Mouse (Mus musculus) olfactory bulb, adult 2 months (tissue): ENCODE data around the gene Fam57a. TPM values are rescaled to one million over a fixed set of nuclear protein-coding genes. Genes with fewer than 3 reads are reported as not detected.

Experiments used
- H3K27ac ChIP-seq: fragments of 200-500 bp; 2 replicates; pipeline ENCODE4 v1.5.1; 2012; ENCODE audit warnings: low read depth, low read length; ENCODE audit not compliant: insufficient read depth
- H3K4me1 ChIP-seq: fragments of 200-500 bp; 2 replicates; pipeline ENCODE4 v1.6.1; 2012; ENCODE audit warnings: low read length; ENCODE audit not compliant: control insufficient read depth, insufficient read depth
- H3K4me3 ChIP-seq: fragments of 200-500 bp; 2 replicates; pipeline ENCODE4 v1.5.1; 2012; ENCODE audit warnings: mild to moderate bottlenecking, low read depth, low read length, moderate library complexity; ENCODE audit not compliant: insufficient read depth
- CTCF ChIP-seq: fragments of 200-500 bp; IDR thresholded peaks from 2 replicates; pipeline ENCODE4 v1.5.1; 2012; ENCODE audit warnings: low read depth, mild to moderate bottlenecking, low read length, moderate library complexity; ENCODE audit not compliant: insufficient read depth
- POLR2A ChIP-seq: fragments of 200-500 bp; IDR thresholded peaks from 2 replicates; pipeline ENCODE4 v1.6.1; 2012; ENCODE audit warnings: mild to moderate bottlenecking, low read depth, low read length, moderate library complexity; ENCODE audit not compliant: insufficient read depth
- WGBS: fragments of 180-500 bp; shearing (Covaris S2); methylation state at CpG from one replicate; pipeline ENCODE4 v1.1.7; 2018; 5-methylcytosine and 5-hydroxymethylcytosine counted together
- polyA plus RNA-seq: library from polyadenylated mRNA; stranded (reverse); fragments of >200 nt; gene quantifications from 2 replicates; pipeline ENCODE4 v1.2.4, GENCODE M21; 2012; ENCODE audit warnings: low replicate concordance; ENCODE audit not compliant: missing spikeins, insufficient read depth, insufficient read length

The Fam57a gene
- polyA plus RNA-seq, 1 experiment: not detected

DNA sequence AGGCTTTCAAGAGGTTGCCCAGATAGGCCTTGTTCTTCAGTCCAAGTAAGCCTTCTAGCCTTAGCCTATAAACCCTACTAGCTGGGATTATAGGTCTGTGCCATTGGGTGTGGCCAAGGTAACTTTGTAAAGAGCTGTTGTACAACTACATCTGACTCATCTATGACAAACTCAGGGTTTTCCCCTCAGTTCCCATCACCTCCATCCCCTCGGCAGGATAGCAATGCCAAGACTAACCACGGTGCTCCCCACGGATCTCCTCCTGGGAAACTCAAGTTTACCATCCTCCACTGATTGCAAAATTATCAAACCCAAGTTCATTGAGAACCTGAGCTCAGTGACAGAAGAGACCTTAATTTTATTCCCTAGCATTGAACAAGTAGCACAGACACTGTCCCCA, 56.7 kb downstream of the Fam57a start:
- Histone ChIP-seq H3K27ac (no peak overlapping the region), H3K4me1 (no peaks in the 10 kb centered on the region), H3K4me3 (no peak overlapping the region)
- TF ChIP-seq CTCF (no peak), POLR2A (no peak)
- 91% methylated on average over 3 of the region's 3 CpGs for WGBS

DNA sequence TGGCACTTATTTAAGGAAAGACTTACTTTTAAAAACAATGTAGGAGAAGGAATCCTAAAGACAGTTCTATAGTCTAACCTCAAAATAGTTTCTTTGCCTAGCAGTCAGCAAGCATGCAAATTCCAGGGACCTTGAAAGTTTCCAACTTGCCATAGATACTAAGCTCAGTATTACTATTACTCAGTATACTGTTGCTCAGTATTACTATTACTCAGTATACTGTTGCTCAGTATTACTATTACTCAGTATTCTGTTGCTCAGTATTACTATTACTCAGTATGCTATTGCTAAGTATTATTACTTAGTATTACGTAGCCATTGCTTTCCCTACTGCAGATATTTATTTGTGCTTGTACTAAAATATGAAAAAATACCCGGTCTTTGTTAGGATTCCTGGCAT, 60.3 kb downstream of the Fam57a start:
- TF ChIP-seq CTCF: no peak
- TF ChIP-seq POLR2A: no peak
- Histone ChIP-seq H3K27ac (no peak overlapping the region), H3K4me1 (peaks cover 2% of the 10 kb centered on the region; the same call in 1 of the 2 replicates), H3K4me3 (no peak overlapping the region)
- WGBS: 97% methylated on average over 2 of the region's 2 CpGs

GRCm38 (mm10) chr11:76242901-76243810, 63.7 kb downstream of the Fam57a start, which contains the start of the genes Mrm3 and Glod4:
Gene Mrm3, plus strand, starts transcription at chr11:76243715.
Gene Glod4, minus strand, starts transcription at chr11:76243725.
- TF ChIP-seq POLR2A (peak; percentile 74), CTCF (no peak)
- peaks cover 2% of the 10 kb centered on the region; the same call in 1 of the 2 replicates for H3K4me1 ChIP-seq
- H3K27ac ChIP-seq: peak within 1 kb of the TSS; percentile 54; the same call in 1 of the 2 replicates
- H3K4me3 ChIP-seq: peak within 1 kb of the TSS; percentile 87
- under 1% methylated on average over 61 of the region's 61 CpGs for WGBS

- TF ChIP-seq POLR2A (no peak), CTCF (no peak)
- WGBS: 1% methylated on average over 34 of the region's 34 CpGs
- Histone ChIP-seq H3K27ac (0 out of 2 replicates have a peak overlapping the region, but pooled peaks have one; percentile 34), H3K4me3 (peak overlapping the region; percentile 87), H3K4me1 (peaks cover 2% of the 10 kb centered on the region; the same call in 1 of the 2 replicates)
These were observed 64.5 kb downstream of the Fam57a start for GRCm38 (mm10) chr11:76243811-76244546.

DNA sequence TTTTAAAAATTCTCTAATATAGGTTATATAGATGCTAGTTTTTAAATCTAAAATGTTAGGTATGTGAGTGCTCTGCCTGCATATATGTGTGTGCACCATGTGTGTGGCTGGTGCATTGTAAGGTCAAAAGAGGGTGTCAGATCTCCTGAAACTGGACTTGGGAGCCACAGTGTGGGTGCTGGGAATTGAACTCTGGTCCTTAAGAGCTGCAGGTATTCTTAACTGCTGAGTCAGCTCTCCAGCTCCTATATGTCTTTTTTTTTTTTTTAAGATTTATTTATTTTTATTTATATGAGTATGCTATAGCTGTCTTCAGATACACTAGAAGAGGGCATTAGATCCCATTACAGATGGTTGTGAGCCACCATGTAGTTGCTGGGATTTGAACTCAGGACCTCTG, 67.0 kb downstream of the Fam57a start:
- Histone ChIP-seq H3K4me1 (peaks cover 2% of the 10 kb centered on the region; the same call in 1 of the 2 replicates), H3K4me3 (no peak overlapping the region), H3K27ac (no peak overlapping the region)
- TF ChIP-seq POLR2A: no peak
- TF ChIP-seq CTCF: no peak

GRCm38 (mm10) chr11:76247239-76247638, 67.8 kb downstream of the Fam57a start:
- H3K4me3 ChIP-seq: no peak overlapping the region
- H3K4me1 ChIP-seq: peaks cover 2% of the 10 kb centered on the region; the same call in 1 of the 2 replicates
- WGBS: 51% methylated on average over 2 of the region's 2 CpGs
- TF ChIP-seq CTCF (no peak), POLR2A (no peak)
- no peak overlapping the region for H3K27ac ChIP-seq

- TF ChIP-seq POLR2A (no peak), CTCF (no peak)
- Histone ChIP-seq H3K4me3 (no peak overlapping the region), H3K27ac (no peak overlapping the region), H3K4me1 (peaks cover 21% of the 10 kb centered on the region)
- WGBS: 60% methylated on average over 3 of the region's 3 CpGs
These were observed 72.6 kb downstream of the Fam57a start for GRCm38 (mm10) chr11:76252036-76252435.

DNA sequence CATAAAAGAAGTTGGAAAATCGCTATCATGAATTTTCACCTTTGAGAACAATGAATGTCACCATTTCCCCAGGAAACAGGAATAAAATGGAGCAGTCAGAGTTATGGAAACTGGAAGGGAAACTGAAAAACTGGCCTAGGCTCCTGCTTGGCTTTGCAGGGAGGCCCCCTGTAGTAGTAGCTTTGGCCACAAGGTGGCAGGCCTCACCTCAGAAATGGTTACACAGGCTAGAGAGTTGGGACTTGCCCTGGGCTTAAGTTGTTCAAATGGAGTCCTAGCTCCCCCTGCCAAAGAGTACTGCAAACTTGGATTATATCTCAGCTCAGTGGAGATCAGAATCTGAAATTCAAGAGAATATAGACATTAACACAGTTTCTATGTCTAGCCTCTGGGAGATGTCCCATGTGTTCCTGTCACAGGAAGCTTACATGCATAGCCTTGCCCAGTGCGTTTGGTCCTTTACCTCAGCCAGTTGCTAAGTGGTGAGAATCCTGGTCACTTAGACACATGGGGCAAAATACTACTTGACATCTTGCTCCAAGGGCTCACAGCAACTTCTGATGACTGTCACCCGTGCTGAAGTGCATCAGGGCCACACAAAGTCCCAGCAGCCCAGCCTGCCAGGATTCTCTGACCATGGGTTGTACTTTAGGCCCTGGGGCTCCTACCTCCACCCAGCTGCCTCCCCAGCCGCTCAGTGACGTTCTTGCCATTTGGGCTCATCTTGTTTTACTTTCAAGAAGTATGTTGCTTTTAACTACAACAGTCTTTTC, 73.9 kb downstream of the Fam57a start:
- WGBS: 33% methylated on average over 5 of the region's 5 CpGs
- Histone ChIP-seq H3K4me3 (no peak overlapping the region), H3K4me1 (peaks cover 31% of the 10 kb centered on the region), H3K27ac (no peak overlapping the region)
- TF ChIP-seq CTCF (peak; percentile 66), POLR2A (no peak)
